25 mouse cellular contexts compared by ENCODE assay signal in genomic region chr2:128590909-128591308, GRCm38 (mm10). TPM values are rescaled to one million over a fixed set of nuclear protein-coding genes. Genes with fewer than 3 reads are reported as not detected.
"Had no signal": no experiment of that assay in that cellular context is flagged by ENCODE, and none has a peak within 500 bp of the region (broad histone marks: within the 10 kb centered on the region; RNA-seq: fewer than 3 reads in every experiment).

TSS of gene Spdye4c (plus strand) at chr2:128591209.

- H3K4me1 ChIP-seq: neural tube, embryonic 12.5 days; neural tube, embryonic 13.5 days; neural tube, embryonic 15.5 days; stomach, embryonic 15.5 days had no signal

- DNase-seq: retina, postnatal 1 day; right cerebral cortex, adult 18-20 months; right cerebral cortex, postnatal 14 days; right cerebral cortex, postnatal 25 days; right cerebral cortex, postnatal 4 days; spleen, adult 18-20 months; thymus, adult 18-20 months; thymus, adult 2 months; thymus, postnatal 14 days; thymus, postnatal 25 days; thymus, postnatal 36 days; thymus, postnatal 4 days had no signal

- H3K27me3 ChIP-seq: neural tube, embryonic 12.5 days; neural tube, embryonic 13.5 days; neural tube, embryonic 15.5 days; stomach, embryonic 15.5 days had no signal

- H3K36me3 ChIP-seq: neural tube, embryonic 12.5 days; neural tube, embryonic 13.5 days; neural tube, embryonic 15.5 days; stomach, embryonic 15.5 days had no signal

- H3K4me3 ChIP-seq: neural tube, embryonic 12.5 days; neural tube, embryonic 13.5 days; neural tube, embryonic 15.5 days; stomach, embryonic 15.5 days had no signal

- H3K27ac ChIP-seq: neural tube, embryonic 12.5 days; neural tube, embryonic 13.5 days; neural tube, embryonic 15.5 days; stomach, embryonic 15.5 days; stomach, postnatal 0 days had no signal

RNA-seq across cellular contexts. Expression of gene Spdye4c, which starts in this region (rescaled TPM):
- polyA plus RNA-seq: neural tube, embryonic 11.5 days; neural tube, embryonic 12.5 days; neural tube, embryonic 13.5 days; neural tube, embryonic 14.5 days; neural tube, embryonic 15.5 days; small intestine, adult 2 months; spleen, adult 2 months; stomach, embryonic 14.5 days; stomach, embryonic 15.5 days; stomach, embryonic 16.5 days; stomach, postnatal 0 days; thymus, adult 2 months; thymus, postnatal 0 days; urinary bladder, adult 2 months had no signal
